Mouse (Mus musculus) forebrain, embryonic 14.5 days (tissue): ENCODE results near the gene Chst3. TPM values are rescaled to one million over a fixed set of nuclear protein-coding genes. Genes with fewer than 3 reads are reported as not detected.
A peak's percentile ranks its signal among the peaks of the same experiment; 100 is the strongest.
"Not testable (repeated sequence)": the region's sequence is repeated elsewhere in the genome, so short reads cannot be mapped to it uniquely, and the experiment has no call there.

ENCODE experiments used
- ATAC-seq: fragments of 200-750 bp; cut with Nextera tagmentation; 2 replicates; pipeline ENCODE4 v1.8.0; 2017; ENCODE audit warnings: mild to moderate bottlenecking, moderate library complexity
- DNase-seq: peaks from one replicate; pipeline ENCODE4 v3.0.0-alpha.2; 2015; ENCODE audit warnings: low spot score
- H3K27ac ChIP-seq: fragments of 300-500 bp; sonication (generic); 2 replicates; pipeline ENCODE4 v1.5.1; 2014; ENCODE audit warnings: low read depth, mild to moderate bottlenecking, control low read depth, low read length, moderate library complexity
- H3K27me3 ChIP-seq: fragments of 300-500 bp; sonication (generic); replicated peaks from 2 replicates; pipeline ENCODE4 v1.6.1; 2014; ENCODE audit warnings: low read length, control low read depth, mixed read lengths; ENCODE audit not compliant: control insufficient read depth, insufficient read depth
- H3K36me3 ChIP-seq: fragments of 300-500 bp; sonication (generic); 2 replicates; pipeline ENCODE4 v1.6.1; 2014; ENCODE audit warnings: low read length, control low read depth; ENCODE audit not compliant: control insufficient read depth, insufficient read depth
- H3K4me1 ChIP-seq: fragments of 300-500 bp; sonication (generic); 2 replicates; pipeline ENCODE4 v1.6.1; 2014; ENCODE audit warnings: antibody characterized with exemption, low read length, control low read depth; ENCODE audit not compliant: control insufficient read depth, insufficient read depth
- H3K4me2 ChIP-seq: fragments of 300-500 bp; sonication (generic); 2 replicates; pipeline ENCODE4 v1.6.1; 2014; ENCODE audit warnings: mild to moderate bottlenecking, control low read depth, low read length
- H3K4me3 ChIP-seq: fragments of 300-500 bp; sonication (generic); 2 replicates; pipeline ENCODE4 v1.5.1; 2014; ENCODE audit warnings: low read depth, low read length, control low read depth
- H3K9ac ChIP-seq: fragments of 300-500 bp; sonication (generic); 2 replicates; pipeline ENCODE4 v1.6.1; 2014; ENCODE audit warnings: mild to moderate bottlenecking, low read length, control low read depth, moderate library complexity
- H3K9me3 ChIP-seq: fragments of 300-500 bp; sonication (generic); replicated peaks from 2 replicates; pipeline ENCODE4 v1.6.1; 2016; ENCODE audit warnings: low read length, control low read depth, mixed read lengths; ENCODE audit not compliant: control insufficient read depth
- WGBS: fragments of 180-500 bp; shearing (Covaris S2); extraction: QIAGEN DNeasy Blood & Tissue Kit; methylation state at CpG from one replicate; pipeline ENCODE4 v1.1.7; 2014; 5-methylcytosine and 5-hydroxymethylcytosine counted together
- polyA plus RNA-seq: library from polyadenylated mRNA; unstranded; fragments of >200 nt; fragmentation: Nextera tagmentation; extraction: Ambion mirVana; gene quantifications from 2 replicates; pipeline ENCODE4 v1.2.1, GENCODE M21; 2014

The Chst3 gene
- polyA plus RNA-seq, 1 experiment from 2014 or later = 0.70 TPM

DNA sequence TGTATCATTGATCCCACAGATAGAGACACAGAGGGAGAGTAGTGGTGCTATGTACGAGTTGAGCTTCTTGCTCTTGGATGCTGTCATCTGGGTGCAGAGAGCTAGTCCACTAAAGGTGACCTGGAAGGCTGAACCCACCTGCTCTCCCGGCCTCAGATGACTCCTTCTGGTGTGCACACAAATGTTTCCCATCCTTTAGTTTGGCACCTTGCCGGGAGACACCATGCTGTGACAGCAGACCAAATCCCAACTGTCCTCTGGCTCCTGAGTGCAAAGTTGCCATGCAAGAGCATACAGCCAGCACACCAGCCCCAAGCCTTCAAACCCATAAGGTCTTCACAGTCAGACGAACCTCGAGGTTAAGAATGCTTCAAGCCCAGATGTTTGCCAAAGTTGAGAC lies 22.1 kb downstream of the Chst3 start:
- no peak for DNase-seq
- 77% methylated on average over 5 of the region's 5 CpGs for WGBS
- ATAC-seq = no peak
- H3K9ac ChIP-seq = no peak overlapping the region
- H3K9me3 ChIP-seq = no peaks in the 10 kb centered on the region
- H3K27ac ChIP-seq = no peak overlapping the region
- no peak overlapping the region for H3K4me3 ChIP-seq
- H3K4me1 ChIP-seq = peaks cover 33% of the 10 kb centered on the region
- no peak overlapping the region for H3K4me2 ChIP-seq
- no peaks in the 10 kb centered on the region for H3K27me3 ChIP-seq
- H3K36me3 ChIP-seq = no peaks in the 10 kb centered on the region

DNA sequence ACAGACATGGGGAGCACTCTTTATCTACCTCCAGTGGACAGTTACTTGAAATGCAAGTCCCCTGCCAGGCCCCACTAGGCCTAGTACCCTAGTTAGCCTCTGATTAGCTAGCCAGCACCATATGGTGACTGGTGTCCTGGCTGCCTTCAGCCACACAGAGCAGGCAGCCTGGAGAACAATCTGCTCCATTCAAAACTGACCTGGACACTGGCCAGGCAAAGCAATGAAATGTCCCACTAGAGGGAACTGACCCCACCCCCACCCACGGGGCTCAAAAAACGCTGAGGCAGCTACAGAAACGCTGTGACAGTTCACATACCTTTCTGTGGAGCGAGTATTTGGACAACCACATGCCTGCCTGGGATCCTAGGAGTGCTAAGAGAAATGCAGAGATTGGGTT lies 24.0 kb downstream of the Chst3 start:
- DNase-seq (peak; percentile 86), ATAC-seq (peak; percentile 61)
- H3K27ac ChIP-seq = peak overlapping the region; percentile 77
- no peak overlapping the region; the same call in 1 of the 2 replicates for H3K9ac ChIP-seq
- no peak overlapping the region for H3K4me3 ChIP-seq
- peaks cover 38% of the 10 kb centered on the region for H3K4me1 ChIP-seq
- no peaks in the 10 kb centered on the region for H3K27me3 ChIP-seq
- H3K36me3 ChIP-seq = no peaks in the 10 kb centered on the region
- 8% methylated on average over 4 of the region's 4 CpGs for WGBS
- 0 out of 2 replicates have a peak overlapping the region, but pooled peaks have one; percentile 3 for H3K4me2 ChIP-seq
- H3K9me3 ChIP-seq = no peaks in the 10 kb centered on the region

DNA sequence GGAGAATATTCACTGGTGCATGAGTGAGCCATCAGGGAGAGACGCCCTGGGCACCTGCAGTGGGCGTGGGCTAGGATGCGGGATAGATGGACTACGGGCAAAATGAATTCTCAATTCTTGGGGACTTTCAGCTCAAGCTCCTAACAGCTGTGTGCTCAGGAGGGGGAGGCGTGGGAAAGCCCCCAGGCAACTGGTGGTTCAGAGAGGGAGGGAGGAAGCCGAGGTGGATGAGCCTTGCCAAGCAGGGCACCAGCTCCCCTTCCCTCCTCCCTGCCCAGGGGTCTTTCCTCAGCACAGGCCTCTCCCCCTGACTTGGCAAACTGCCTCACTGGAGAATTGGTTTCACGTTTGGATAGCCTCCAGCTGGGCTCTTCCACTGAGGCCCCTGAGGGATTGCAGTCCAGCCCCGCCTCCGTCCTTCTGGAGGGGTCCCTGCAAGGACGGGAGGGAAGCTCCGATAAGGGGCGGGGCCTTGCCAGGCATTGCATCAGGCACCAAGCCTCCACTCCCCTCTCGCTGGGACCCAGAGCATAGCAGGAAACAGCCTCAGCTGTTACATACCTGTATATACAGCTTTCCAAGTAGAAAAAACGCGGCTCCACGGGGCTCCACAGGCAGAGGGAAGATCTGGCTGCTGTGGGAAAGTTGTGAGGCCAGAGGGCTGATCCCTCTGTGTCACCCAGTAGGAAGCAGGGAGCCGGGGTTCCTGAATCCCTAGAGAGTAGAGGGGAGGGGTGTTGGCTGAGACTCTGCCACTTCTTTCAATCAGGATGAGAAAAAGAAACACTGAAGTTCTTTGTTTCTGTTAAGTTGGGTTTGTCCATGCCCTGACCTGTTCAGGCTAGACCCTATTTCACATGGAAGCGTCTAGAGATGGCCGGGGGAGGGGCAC lies 25.3 kb downstream of the Chst3 start:
- peak; percentile 91 for ATAC-seq
- no peaks in the 10 kb centered on the region for H3K9me3 ChIP-seq
- H3K4me2 ChIP-seq = peak overlapping the region; percentile 40
- H3K4me1 ChIP-seq = peaks cover 41% of the 10 kb centered on the region
- H3K4me3 ChIP-seq = no peak overlapping the region
- H3K36me3 ChIP-seq = no peaks in the 10 kb centered on the region
- DNase-seq = peak; percentile 98
- H3K27ac ChIP-seq = peak overlapping the region; percentile 77
- H3K27me3 ChIP-seq = no peaks in the 10 kb centered on the region
- WGBS = 3% methylated on average over 19 of the region's 19 CpGs
- H3K9ac ChIP-seq = peak overlapping the region; percentile 32; the same call in 1 of the 2 replicates

DNA sequence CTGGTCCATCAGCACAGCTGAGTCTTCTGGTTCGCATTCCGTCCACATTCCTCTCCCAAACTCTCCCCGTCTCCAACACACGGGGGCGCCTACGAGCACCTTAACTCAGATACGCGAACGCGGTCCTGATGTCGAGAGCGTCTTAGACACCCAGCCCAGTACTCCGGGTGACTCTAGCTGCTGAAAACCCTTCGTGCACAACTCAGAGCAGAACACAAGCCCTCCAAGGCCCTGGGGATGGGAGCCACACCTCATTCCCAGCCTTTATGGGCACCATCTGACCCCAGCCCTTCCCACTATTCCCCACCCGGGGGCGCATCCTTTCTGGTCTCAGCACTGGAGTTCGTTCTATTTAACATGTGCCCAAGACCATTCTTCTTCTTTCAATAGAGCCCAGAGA lies 27.3 kb downstream of the Chst3 start:
- ATAC-seq (peak; percentile 21), DNase-seq (peak; percentile 90)
- H3K27ac ChIP-seq = no peak overlapping the region
- H3K4me2 ChIP-seq = peak overlapping the region; percentile 51
- H3K4me3 ChIP-seq = peak overlapping the region; percentile 20; the same call in 1 of the 2 replicates
- WGBS = 2% methylated on average over 17 of the region's 17 CpGs
- no peaks in the 10 kb centered on the region for H3K36me3 ChIP-seq
- peak overlapping the region; percentile 38; the same call in 1 of the 2 replicates for H3K9ac ChIP-seq
- H3K27me3 ChIP-seq = no peaks in the 10 kb centered on the region
- no peaks in the 10 kb centered on the region for H3K9me3 ChIP-seq
- H3K4me1 ChIP-seq = peaks cover 37% of the 10 kb centered on the region

DNA sequence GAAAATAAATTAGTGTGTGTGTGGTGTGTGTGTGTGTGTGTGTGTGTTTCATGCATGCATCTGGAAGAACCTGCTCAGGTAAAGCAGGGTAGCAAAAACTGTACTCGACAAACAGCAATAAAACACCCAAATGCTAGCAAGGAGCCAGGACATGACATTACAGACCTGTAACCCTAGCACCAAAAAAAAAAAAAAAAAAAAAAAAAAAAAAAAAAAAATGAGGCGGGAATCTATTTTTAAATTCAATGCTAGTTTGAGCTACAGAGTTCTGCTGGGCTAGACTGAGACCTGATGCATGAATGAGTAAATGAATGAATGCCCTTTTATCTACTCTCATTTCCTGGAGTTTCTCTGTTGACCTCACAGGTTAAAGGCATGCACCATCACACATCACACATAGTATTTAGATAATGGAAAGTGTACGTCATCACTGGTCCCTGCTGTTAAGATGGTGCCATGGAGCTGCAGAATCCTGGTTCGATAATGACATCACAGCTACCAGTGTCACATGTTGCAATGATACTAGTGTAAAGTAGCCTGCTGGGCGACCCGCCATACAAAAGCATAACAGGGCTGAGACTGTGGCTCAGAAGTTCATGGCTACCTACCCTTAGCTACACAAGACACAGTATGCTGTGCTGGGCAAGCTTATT lies 29.4 kb downstream of the Chst3 start:
- Histone ChIP-seq H3K27ac (no peak overlapping the region), H3K9ac (no peak overlapping the region), H3K9me3 (no peaks in the 10 kb centered on the region), H3K4me3 (no peak overlapping the region), H3K36me3 (peaks cover 11% of the 10 kb centered on the region; the same call in 1 of the 2 replicates), H3K27me3 (no peaks in the 10 kb centered on the region), H3K4me1 (peaks cover 25% of the 10 kb centered on the region), H3K4me2 (no peak overlapping the region)
- no peak for ATAC-seq
- WGBS = 65% methylated on average over 6 of the region's 6 CpGs
- no peak for DNase-seq

DNA sequence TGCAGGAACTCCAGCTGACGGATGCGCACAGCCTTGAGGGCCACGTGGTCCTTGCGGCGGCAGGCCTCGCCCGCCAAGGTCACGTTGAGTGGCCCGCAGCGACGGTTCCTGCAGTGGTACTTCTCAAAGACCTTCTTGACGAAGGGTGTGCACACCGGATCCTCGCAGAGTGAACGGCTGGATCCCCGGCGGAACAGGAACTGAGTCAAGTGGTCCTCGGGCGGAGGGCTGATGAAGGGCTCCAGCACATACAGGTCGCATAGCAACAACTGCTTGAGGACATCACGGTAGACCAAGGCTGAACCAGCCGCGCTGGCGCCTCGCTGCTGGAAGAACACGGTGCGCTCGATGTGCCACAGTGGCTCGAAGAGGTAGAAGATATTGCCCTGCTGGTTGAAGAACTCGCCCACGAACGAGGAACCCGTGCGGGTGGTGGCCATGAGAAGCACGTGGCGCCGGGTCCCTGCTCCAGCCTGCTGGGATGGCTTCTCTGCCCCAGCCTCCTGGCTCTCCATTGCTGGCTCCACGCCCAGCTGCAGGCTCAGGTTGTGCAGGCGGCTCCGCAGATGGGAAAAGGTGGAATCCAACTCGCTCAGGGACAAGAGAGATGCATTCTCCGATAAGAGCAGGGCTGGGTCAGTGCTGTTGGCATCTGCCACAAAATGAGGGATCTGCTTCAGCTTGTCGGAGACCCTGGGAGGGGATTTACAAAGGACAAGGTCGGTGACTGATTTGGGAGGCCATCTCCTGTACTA lies 32.7 kb downstream of the Chst3 start:
- peaks cover 17% of the 10 kb centered on the region; the same call in 1 of the 2 replicates for H3K36me3 ChIP-seq
- ATAC-seq = no peak
- H3K9ac ChIP-seq = no peak overlapping the region
- no peak for DNase-seq
- WGBS = 93% methylated on average over 44 of the region's 44 CpGs
- no peak overlapping the region for H3K27ac ChIP-seq
- no peak overlapping the region for H3K4me2 ChIP-seq
- H3K4me1 ChIP-seq = 0 out of 2 replicates have a peak, but pooled peaks cover 6% of the 10 kb centered on the region
- no peaks in the 10 kb centered on the region for H3K27me3 ChIP-seq
- H3K9me3 ChIP-seq = no peaks in the 10 kb centered on the region
- no peak overlapping the region for H3K4me3 ChIP-seq

DNA sequence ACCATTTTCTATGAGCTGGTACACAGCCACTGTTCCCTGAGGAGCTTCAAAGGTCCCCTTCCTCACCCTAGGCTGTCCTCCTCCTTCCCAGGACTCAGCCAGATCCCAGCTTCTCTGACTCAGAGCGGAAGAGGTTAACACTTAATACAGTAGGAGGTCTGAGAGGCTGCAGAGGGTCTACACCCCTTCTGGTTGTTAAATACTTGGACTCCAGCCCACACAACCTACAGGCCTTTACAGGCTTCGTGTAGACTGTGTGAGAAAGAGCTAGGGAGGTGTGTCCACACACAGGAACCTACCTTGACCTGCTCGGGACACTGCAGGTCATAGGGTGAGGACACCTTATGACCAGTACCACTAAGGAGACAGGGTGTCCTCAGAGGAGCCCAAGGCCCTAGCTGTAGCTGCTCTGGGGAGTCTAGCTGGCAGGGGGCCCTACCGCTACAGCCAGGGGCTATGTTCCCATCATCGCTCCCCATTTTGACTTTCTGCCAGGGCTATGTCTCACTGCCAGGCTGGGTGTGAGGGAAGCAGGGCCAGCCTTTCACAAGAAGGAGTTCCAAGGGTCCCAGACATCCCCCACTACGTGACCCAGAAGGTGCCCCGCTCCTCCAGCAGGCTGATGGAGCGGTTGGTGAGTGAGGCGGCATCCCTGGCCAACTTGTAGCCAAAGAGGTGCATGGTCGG lies 33.9 kb downstream of the Chst3 start:
- Histone ChIP-seq H3K27ac (no peak overlapping the region), H3K9me3 (no peaks in the 10 kb centered on the region), H3K27me3 (no peaks in the 10 kb centered on the region), H3K9ac (no peak overlapping the region), H3K4me3 (no peak overlapping the region), H3K36me3 (peaks cover 17% of the 10 kb centered on the region; the same call in 1 of the 2 replicates), H3K4me1 (0 out of 2 replicates have a peak, but pooled peaks cover 5% of the 10 kb centered on the region), H3K4me2 (no peak overlapping the region)
- WGBS = 66% methylated on average over 10 of the region's 10 CpGs
- DNase-seq = peak; percentile 64
- peak; percentile 59; the same call in 1 of the 2 replicates for ATAC-seq

DNA sequence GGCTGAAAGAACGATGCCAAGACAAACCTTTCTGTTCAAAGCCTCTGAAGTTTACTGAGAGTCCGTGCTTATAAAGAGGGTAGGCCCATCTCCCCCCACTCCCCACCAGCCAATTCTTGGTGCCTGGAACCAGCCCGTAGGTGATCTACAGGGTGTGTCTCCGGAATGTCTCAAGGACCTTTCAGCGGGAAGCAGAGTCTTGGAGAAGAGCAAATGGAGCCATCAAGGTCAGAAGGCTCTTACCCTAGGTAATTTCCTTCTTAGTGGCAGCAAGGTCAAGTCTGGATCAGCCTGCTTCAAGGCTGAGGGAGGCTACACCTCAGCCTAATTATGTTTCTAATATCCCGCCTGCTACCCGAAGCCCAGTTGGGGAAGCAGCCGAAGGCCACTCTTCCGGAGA lies 43.8 kb downstream of the Chst3 start:
- not testable (repeated sequence) for H3K9me3 ChIP-seq, H3K9ac ChIP-seq, H3K36me3 ChIP-seq, H3K4me3 ChIP-seq, H3K4me1 ChIP-seq, H3K4me2 ChIP-seq, ATAC-seq, DNase-seq, H3K27ac ChIP-seq, H3K27me3 ChIP-seq
- WGBS = 95% methylated on average over 9 of the region's 9 CpGs
